Mouse (Mus musculus) forebrain, postnatal 0 days (tissue): ENCODE data around the gene Dus1l. TPM values are rescaled to one million over a fixed set of nuclear protein-coding genes. Genes with fewer than 3 reads are reported as not detected.
"Not testable (repeated sequence)": the region's sequence is repeated elsewhere in the genome, so short reads cannot be mapped to it uniquely, and the experiment has no call there.

Experiments
- ATAC-seq: fragments of 200-750 bp; cut with Nextera tagmentation; 2 replicates; pipeline ENCODE4 v1.8.0; 2017; ENCODE audit warnings: mild to moderate bottlenecking, moderate library complexity
- DNase-seq: peaks from one replicate; pipeline ENCODE4 v3.0.0-alpha.2; 2015
- H3K27ac ChIP-seq: fragments of 300-500 bp; sonication (generic); 2 replicates; pipeline ENCODE4 v1.5.1; 2014; ENCODE audit warnings: low read depth, mild to moderate bottlenecking, antibody characterized with exemption, low read length, moderate library complexity, mixed read lengths
- H3K27me3 ChIP-seq: fragments of 300-500 bp; sonication (generic); 2 replicates; pipeline ENCODE4 v1.6.1; 2014; ENCODE audit warnings: mild to moderate bottlenecking, low read length, mixed read lengths; ENCODE audit not compliant: insufficient read depth
- H3K36me3 ChIP-seq: fragments of 300-500 bp; sonication (generic); 2 replicates; pipeline ENCODE4 v1.6.1; 2014; ENCODE audit warnings: mild to moderate bottlenecking, moderate library complexity; ENCODE audit not compliant: insufficient read depth
- H3K4me1 ChIP-seq: fragments of 300-500 bp; sonication (generic); 2 replicates; pipeline ENCODE4 v1.6.1; 2014; ENCODE audit warnings: antibody characterized with exemption; ENCODE audit not compliant: insufficient read depth
- H3K4me2 ChIP-seq: fragments of 300-500 bp; sonication (generic); 2 replicates; pipeline ENCODE4 v1.6.1; 2014; ENCODE audit warnings: low read depth, mild to moderate bottlenecking, moderate library complexity
- H3K4me3 ChIP-seq: fragments of 300-500 bp; sonication (generic); 2 replicates; pipeline ENCODE4 v1.5.1; 2014; ENCODE audit warnings: low read depth, low read length, mixed read lengths
- H3K9ac ChIP-seq: fragments of 300-500 bp; sonication (generic); 2 replicates; pipeline ENCODE4 v1.6.1; 2014; ENCODE audit warnings: mild to moderate bottlenecking
- H3K9me3 ChIP-seq: fragments of 300-500 bp; sonication (generic); 2 replicates; pipeline ENCODE4 v1.6.1; 2016; ENCODE audit warnings: low read length
- CTCF ChIP-seq: sonication (generic); IDR thresholded peaks from 2 replicates; pipeline ENCODE4 v1.5.1; 2016; ENCODE audit warnings: antibody characterized with exemption, control low read depth, low read depth
- WGBS: fragments of 180-500 bp; shearing (Covaris S2); extraction: QIAGEN DNeasy Blood & Tissue Kit; methylation state at CpG from one replicate; pipeline ENCODE4 v1.1.7; 2014; 5-methylcytosine and 5-hydroxymethylcytosine counted together
- polyA plus RNA-seq: library from polyadenylated mRNA; unstranded; fragments of >200 nt; fragmentation: Nextera tagmentation; extraction: Ambion mirVana; gene quantifications from 2 replicates; pipeline ENCODE4 v1.2.1, GENCODE M21; 2015
- total RNA-seq: library from RNA; depleted of rRNA; stranded (reverse); fragments of >200 nt; gene quantifications from 2 replicates; pipeline ENCODE4 v1.2.3, GENCODE M21; 2014

Dus1l gene
- total and polyA plus RNA-seq, 2 experiments from 2014 or later = 38.6 to 52.0 TPM

DNA sequence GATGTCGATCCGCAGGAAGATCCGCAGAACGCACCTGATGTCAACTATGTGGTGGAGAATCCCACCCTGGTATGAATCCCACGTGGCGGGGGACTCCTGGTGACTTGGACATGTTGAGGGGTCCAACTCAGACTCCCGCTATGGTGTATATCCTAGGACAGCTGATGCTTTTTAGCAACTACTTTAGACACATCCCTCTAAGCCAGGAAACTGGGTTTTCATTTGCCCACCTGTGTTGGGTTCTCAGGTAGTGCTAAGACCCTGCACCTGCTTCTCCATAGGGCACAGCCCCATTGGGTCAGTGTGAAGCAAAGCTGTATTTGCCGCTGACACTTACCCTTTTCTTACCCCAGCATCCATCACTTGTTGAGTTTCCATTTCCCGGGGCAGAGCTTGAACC is 11.1 kb downstream of the Dus1l start:
- Histone ChIP-seq H3K4me2 (peak overlapping the region; percentile 89), H3K9me3 (no peaks in the 10 kb centered on the region), H3K4me1 (peaks cover 9% of the 10 kb centered on the region), H3K9ac (peak overlapping the region; percentile 97), H3K27ac (no peak overlapping the region), H3K36me3 (peaks cover 57% of the 10 kb centered on the region), H3K4me3 (peak overlapping the region; percentile 88), H3K27me3 (no peaks in the 10 kb centered on the region)
- ATAC-seq (no peak), DNase-seq (no peak)
- WGBS = 35% methylated on average over 9 of the region's 9 CpGs
- no peak for TF ChIP-seq CTCF

DNA sequence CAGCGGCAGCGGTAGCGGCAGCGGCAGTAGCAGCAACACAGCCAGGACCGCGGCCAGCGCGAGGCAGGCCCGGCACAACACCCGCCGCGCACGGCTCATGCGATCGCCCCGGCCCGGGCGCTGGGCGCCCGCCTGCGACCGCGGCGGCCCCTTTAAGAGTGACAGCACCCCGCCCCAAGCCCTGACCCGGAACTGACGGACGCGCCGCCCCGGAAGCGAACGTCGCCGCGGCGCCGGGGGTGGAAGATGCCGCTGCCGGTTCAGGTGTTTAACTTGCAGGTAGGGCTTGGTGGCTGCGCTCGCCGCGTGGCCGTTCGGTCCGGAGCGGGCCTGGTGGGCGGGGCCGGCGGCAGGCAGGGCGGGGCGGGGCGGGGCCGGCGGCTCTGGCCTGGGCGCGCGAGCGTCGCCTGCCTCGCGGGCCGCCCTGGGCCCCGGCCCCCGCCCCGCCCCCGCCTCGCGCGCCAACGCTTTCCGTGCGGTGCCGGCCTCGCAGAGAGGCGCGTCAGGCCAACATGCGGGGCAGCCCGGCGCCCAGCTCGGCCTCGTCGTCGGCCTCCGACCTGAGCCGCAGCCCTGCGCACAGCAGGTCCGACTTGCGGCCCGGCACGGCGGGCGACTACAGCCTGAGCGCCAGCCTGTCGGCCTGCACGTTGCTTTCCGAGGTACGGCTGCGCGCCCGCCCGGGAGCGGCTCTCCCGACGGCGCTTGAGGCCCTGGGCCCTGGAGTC is 12.0 kb downstream of the Dus1l start, which contains the start of the genes Rfng and Gps1:
TSS of gene Rfng (minus strand) at position 144 of the 728 bp plus-strand sequence.
TSS of gene Gps1 (plus strand) at position 209 of the 728 bp plus-strand sequence.
- H3K4me3 ChIP-seq = peak within 1 kb of the TSS; percentile 88
- no peaks in the 10 kb centered on the region for H3K27me3 ChIP-seq
- ATAC-seq = peak; percentile 95
- peak within 1 kb of the TSS; percentile 89 for H3K4me2 ChIP-seq
- 3% methylated on average over 96 of the region's 107 CpGs for WGBS
- H3K9me3 ChIP-seq = no peaks in the 10 kb centered on the region
- H3K9ac ChIP-seq = peak within 1 kb of the TSS; percentile 97
- peak within 1 kb of the TSS; percentile 83 for H3K27ac ChIP-seq
- H3K36me3 ChIP-seq = peaks cover 52% of the 10 kb centered on the region
- TF ChIP-seq CTCF = no peak
- peaks cover 9% of the 10 kb centered on the region for H3K4me1 ChIP-seq
- DNase-seq = peak; percentile 84

DNA sequence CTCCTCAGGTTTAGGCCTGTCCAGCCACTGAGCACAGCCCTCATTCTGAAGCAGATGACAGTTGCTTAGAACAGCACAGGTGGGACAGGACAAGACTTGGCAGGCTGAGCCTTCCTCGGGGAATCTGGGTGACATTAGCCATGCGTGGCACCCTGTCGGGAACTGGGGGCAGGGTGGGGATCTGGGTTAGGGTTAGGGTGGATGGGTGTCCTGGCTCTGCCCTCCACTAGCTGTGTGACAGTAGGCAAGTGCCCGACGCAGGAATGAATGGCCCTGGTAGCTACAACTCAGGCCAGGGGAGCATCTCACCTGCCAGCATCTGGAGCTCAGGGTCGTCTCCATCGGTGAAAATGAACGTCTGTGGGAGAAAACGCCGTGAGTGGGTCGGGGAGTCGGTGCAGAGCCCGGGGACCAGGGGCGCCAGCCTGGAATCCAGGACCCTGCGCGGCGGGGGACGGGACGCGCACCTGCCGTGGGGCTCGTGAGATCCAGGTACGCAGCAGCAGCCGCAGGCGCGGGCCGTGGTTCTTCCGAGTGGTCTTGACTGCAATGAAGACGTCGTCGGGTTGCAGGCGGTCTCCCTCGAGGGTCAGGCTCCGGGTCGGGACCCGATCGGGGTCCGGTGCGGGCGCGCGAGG is 12.7 kb downstream of the Dus1l start:
- H3K4me2 ChIP-seq = peak overlapping the region; percentile 89
- no peak for TF ChIP-seq CTCF
- peak; percentile 30; the same call in 1 of the 2 replicates for ATAC-seq
- 2% methylated on average over 41 of the region's 42 CpGs for WGBS
- H3K9me3 ChIP-seq = no peaks in the 10 kb centered on the region
- no peaks in the 10 kb centered on the region for H3K27me3 ChIP-seq
- peak overlapping the region; percentile 83 for H3K27ac ChIP-seq
- peak overlapping the region; percentile 97 for H3K9ac ChIP-seq
- peaks cover 9% of the 10 kb centered on the region for H3K4me1 ChIP-seq
- peak; percentile 28 for DNase-seq
- H3K36me3 ChIP-seq = peaks cover 49% of the 10 kb centered on the region
- peak overlapping the region; percentile 88 for H3K4me3 ChIP-seq

DNA sequence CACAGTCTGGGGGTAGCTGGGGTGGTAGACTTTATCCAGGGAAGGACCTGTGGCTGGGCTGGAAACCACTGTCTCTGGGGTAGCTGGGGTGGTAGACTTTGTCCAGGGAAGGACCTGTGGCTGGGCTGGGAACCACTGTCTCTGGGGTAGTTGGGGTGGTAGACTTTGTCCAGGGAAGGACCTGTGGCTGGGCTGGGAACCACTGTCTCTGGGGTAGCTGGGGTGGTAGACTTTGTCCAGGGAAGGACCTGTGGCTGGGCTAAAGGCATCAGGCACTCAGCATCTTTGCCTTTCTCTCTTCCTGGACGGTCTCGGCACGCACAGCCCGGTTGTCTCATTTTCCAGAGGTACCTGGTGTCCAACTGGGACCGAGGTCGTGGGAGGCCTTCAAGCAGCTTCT is 14.8 kb downstream of the Dus1l start:
- not testable (repeated sequence) for H3K4me2 ChIP-seq, H3K27me3 ChIP-seq, ATAC-seq, H3K9me3 ChIP-seq, DNase-seq, H3K4me3 ChIP-seq, H3K4me1 ChIP-seq, H3K27ac ChIP-seq, H3K9ac ChIP-seq
- peaks cover 33% of the 10 kb centered on the region for H3K36me3 ChIP-seq
- 96% methylated on average over 6 of the region's 6 CpGs for WGBS

DNA sequence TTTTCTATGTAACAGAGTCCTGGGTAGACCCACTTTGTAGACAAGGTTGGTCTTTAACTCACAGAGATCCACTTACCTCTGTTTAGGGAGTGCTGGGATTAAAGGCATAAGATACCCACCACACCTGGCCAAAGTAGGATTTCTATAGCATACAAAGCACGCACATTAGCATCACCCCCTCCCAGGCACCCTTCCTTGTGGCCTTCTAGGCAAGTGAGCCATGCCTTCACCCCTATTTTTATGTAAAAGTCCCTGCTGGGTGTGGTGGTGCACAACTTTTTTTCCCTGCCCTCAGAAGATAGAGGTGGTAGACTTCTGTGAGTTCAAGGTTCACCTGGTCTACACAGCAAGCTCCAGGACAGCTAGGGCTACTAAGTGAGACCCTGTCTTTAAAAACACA is 16.3 kb downstream of the Dus1l start:
- Histone ChIP-seq H3K27me3 (no peaks in the 10 kb centered on the region), H3K27ac (no peak overlapping the region), H3K4me2 (no peak overlapping the region), H3K4me1 (peaks cover 4% of the 10 kb centered on the region), H3K36me3 (peaks cover 26% of the 10 kb centered on the region), H3K4me3 (no peak overlapping the region), H3K9ac (no peak overlapping the region), H3K9me3 (no peaks in the 10 kb centered on the region)
- no peak for ATAC-seq
- TF ChIP-seq CTCF = no peak
- no peak for DNase-seq
- WGBS = 84% methylated on average over 1 of the region's 1 CpGs

DNA sequence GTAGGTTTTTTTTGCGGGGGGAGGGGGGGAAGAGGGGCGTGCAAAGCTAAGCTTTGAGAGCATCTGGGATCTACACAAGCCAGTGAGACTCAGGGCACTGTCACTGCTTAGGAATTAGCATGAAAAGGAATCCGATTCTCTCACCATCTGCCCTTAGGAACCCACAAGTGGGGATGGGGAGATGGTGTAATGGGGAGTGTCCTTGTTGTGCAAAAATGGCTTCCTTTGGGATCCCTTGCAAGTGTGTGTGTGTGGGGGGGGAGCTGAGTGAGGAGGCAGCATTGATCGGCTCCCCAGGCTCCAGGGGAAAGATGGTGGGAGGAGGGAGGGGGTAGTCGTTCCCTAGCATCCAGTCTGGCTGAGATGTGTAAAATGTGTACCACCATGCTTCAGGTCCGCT is 19.1 kb downstream of the Dus1l start:
- H3K4me3 ChIP-seq = no peak overlapping the region
- DNase-seq = no peak
- TF ChIP-seq CTCF = no peak
- no peaks in the 10 kb centered on the region for H3K9me3 ChIP-seq
- no peak overlapping the region for H3K4me2 ChIP-seq
- H3K27ac ChIP-seq = no peak overlapping the region
- 38% methylated on average over 6 of the region's 6 CpGs for WGBS
- peaks cover 25% of the 10 kb centered on the region for H3K36me3 ChIP-seq
- no peaks in the 10 kb centered on the region for H3K4me1 ChIP-seq
- no peak overlapping the region for H3K9ac ChIP-seq
- no peaks in the 10 kb centered on the region for H3K27me3 ChIP-seq
- no peak for ATAC-seq

DNA sequence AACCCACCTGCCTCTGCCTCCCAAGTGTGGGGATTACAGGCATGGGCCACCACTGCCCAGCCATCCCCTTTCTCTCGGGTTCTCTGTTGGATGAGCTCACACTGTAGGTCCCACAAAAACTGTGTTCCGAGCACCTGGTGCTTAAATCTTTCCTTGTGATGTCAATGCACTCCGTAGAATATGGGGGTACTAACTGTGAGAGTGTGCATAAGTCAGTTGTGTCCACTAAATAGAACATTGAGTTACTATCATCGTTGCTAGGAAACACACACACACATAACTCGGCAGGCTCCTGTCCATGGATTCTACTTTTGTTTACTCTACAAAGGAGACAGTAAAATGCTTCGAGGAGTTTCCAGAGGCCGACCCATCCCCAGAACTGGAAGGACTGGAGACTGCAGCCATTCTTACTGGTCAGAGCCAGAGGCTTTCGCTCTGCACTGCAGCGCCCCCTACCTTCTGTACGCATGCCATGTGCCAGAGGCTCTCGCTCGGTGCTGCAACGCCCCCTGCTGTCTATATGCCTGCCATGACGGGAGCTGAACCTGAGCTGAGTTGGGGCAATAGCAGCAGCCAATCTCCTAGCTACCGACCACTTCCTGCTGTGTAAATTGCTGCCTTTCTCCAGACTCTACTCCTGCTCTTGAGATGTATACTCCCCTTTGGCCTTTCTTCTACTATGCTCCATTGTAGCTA is 20.3 kb downstream of the Dus1l start:
- Histone ChIP-seq H3K9ac (no peak overlapping the region), H3K36me3 (peaks cover 16% of the 10 kb centered on the region), H3K27me3 (no peaks in the 10 kb centered on the region), H3K4me3 (no peak overlapping the region), H3K9me3 (no peaks in the 10 kb centered on the region), H3K27ac (no peak overlapping the region), H3K4me1 (no peaks in the 10 kb centered on the region), H3K4me2 (no peak overlapping the region)
- ATAC-seq (peak; percentile 91), DNase-seq (peak; percentile 94)
- WGBS = 25% methylated on average over 15 of the region's 15 CpGs
- peak; percentile 100 for TF ChIP-seq CTCF
